Mouse (Mus musculus) heart, postnatal 4 days (tissue): ENCODE data around the gene Grin2c. TPM values are rescaled to one million over a fixed set of nuclear protein-coding genes. Genes with fewer than 3 reads are reported as not detected.

Experiments
- DNase-seq: peaks from one replicate; pipeline ENCODE4 v3.0.0; 2021
- total RNA-seq, 2 experiments: library from RNA; stranded (reverse); gene quantifications; 2 replicates each; pipeline ENCODE4 v1.2.3; 2021

Grin2c gene
- total RNA-seq, 2 experiments from 2014 or later: 0.12 to 0.18 TPM

DNA sequence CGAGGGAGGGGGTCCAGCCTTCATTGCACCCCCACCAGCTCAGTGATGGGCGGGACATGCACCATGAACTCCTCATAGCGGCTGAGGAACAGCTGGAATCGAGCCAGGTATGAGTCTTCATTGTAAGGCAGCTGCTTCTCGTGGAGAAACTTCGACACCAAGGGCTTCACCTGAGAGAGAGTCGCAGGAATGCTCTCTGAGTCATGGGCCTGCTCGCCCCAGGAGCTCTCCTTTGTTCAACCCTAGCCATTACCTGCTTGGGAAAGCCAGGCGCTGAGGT lies 16.4 kb upstream of the Grin2c start:
- DNase-seq: no peak

GRCm38 (mm10) chr11:115282723-115283485 lies 15.9 kb upstream of the Grin2c start:
- DNase-seq: no peak

DNA sequence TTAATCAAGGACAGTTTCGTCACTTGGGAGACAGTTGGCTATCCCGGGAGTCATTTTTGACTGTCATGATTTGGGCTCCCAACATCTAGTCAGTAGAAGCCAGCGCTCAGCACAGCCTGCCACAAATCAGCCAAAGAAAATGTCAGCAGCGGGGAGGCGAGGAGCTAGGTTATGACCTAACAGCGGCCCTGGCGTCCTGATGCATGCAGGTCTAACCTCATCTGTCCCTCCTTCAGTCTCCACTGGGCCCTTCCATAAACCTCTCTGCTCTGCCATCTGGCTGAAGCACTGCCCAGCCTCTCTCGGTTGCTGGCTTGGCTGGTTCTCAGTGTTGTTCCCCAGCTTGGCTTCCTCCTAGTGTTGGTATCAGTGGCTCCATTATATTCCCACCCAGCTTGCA lies 15.3 kb upstream of the Grin2c start:
- no peak for DNase-seq

GRCm38 (mm10) chr11:115279726-115280125 lies 12.7 kb upstream of the Grin2c start:
- DNase-seq: no peak

- DNase-seq: no peak
Observed at GRCm38 (mm10) chr11:115278176-115278575, 11.1 kb upstream of the Grin2c start.

GRCm38 (mm10) chr11:115277604-115277975 lies 10.5 kb upstream of the Grin2c start:
- DNase-seq: no peak

- DNase-seq: peak; percentile 99
Observed at GRCm38 (mm10) chr11:115276780-115277603, 9.9 kb upstream of the Grin2c start, which contains the start of gene Fdxr. Gene Fdxr (minus strand): TSS chr11:115277050.

DNA sequence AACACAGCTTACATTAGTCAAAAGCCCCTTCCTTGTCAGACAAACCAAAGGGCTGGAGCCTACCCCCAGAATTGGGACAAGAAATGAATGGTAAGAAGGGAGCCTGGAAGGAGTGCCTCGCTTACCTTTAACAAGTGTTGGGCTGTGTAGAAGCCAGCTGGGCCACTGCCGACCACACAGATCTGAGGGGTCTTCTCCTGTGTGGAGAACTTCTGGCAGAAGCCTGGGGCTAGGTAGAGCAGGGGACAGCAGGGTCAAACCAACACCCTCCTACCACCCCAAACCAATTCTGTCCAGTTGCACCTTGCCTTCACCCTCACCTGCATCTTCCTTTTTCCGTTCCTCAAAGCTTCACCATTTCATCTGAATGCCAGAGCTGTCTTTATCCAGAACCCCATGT lies 8.9 kb upstream of the Grin2c start:
- DNase-seq: no peak

DNA sequence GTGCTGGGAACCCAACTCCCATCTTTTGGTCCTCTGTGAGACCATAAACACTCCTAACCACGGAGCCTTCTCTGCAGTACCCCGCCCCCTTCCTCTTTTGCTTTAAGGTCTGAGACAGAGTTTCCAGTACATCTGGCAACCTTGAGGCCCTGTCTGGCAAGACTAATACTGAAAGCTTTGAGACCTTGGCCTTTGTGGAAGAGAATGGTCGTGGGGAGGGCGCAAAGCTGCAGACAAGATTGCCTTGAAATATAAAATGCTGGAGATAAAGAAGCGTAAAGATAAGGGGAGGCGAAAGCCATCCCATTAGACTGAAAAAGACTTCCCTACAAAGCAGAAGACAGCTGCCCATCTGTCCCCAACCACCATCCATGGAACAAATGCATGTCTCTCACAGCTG lies 8.5 kb upstream of the Grin2c start:
- no peak for DNase-seq

GRCm38 (mm10) chr11:115274771-115275170 lies 7.7 kb upstream of the Grin2c start:
- DNase-seq: no peak

DNA sequence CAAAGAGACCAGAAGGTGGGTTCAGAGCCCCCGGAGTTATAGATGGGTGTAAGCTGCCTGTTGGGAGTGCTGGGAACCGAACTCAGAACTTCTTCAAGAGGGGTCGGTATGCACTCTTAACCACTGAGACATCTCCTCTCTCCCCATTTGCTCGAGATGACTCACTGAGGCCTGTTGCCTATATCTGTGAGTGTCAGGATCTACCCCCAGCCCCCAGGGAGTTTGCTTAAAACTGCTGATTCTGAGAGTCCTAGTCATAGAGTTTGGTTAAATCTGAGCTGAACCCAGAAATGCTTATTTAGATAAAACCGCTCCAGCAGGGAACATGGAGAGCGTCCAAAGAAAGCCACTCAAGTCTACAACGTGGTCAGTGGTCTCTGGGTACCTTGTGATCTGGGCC lies 7.1 kb upstream of the Grin2c start:
- DNase-seq: no peak

DNA sequence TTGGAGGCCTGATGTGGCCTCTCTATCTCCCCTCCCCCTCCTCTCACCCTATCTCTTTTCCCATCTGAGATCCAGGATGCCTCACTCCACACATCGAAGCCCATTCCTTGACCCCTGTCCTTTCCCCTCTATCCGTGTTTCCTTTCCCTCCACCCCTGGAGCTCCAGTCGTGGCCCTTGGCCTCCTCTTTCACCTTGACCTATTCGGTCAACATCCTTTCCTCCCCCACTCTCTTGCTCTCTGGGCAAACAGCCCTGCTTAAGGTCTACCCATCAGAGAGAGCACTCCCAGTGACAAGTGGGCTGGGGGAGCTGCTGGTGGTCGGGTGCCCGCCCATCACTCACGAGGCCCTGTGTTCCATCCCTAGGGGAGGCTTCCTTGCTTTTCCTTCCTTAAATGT lies 6.7 kb upstream of the Grin2c start:
- no peak for DNase-seq

- DNase-seq: no peak
Observed at GRCm38 (mm10) chr11:115272894-115273498, 6.0 kb upstream of the Grin2c start.

DNA sequence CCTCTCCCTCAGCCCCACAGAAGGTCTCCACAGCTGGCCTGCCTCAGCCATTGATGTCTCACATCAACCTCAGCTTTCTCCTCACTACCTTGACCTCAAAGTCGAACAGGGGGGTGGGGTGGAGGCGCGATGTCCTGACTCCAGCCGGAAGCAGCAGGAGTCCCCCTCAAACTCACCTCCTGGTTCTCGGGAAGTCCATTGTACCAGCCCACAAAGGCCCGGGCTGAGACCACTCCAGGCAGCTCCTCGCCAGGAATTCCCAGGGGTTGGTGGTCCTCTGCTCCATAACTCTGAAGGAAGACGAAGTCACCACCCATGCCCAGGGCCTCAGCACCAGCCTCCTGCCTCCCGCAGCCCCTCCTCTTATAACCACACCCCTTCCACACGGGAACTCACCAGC lies 4.4 kb upstream of the Grin2c start:
- DNase-seq: no peak

DNA sequence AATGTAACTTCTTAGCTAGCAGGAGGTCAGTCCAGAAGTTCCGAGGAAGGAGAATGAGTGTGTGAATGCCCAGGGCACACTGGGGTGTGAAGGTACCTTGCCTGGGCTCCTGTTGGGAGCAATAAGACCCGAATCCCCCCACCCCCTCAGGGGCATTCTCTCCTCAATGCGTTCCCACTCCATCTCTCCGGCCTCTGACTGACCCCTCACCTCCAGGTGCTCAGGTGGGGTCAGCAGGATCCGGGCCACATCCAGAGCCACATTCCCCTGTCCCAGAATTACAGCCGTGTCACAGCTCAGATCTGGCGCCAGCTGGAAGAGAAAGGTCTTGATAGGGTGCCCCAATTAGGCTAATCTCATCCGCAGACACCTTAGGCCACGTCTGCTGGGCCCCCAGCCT lies 4.0 kb upstream of the Grin2c start:
- DNase-seq: no peak

DNA sequence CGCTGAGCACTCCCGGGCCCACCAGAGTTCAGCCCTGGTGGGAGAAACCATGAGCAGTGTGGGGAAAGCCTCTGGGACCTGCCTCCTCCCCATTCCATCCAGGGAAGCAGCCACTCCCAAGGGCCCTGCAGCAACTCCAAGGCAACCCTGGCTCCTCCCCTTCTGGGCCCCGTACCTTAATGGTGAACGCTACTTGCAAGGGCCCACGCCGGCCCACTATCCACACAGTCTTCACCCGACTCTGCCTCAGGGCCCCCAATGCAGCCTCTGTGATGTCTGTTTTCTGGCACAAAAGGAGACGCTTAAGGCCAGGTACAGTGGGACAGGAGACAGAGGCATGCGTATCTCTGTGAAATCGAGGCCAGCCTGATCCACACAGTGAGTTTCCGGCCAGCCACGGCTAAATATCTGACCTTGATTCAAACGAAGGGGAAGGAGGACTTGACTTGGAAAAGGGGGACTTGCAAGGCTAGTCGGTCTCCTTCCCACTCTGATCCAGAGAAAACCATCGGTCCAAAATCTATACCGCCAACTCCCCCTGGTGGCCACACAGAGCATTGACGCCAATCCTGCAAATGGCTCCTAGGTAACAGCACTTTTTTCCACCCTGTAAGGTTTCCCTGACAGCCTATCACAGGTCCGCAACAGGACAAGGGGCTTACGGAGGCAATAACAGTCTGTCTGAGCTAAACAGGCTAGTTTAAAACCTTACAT lies 3.3 kb upstream of the Grin2c start:
- peak; percentile 89 for DNase-seq

- DNase-seq: no peak
Observed at GRCm38 (mm10) chr11:115269330-115270066, 2.5 kb upstream of the Grin2c start.

GRCm38 (mm10) chr11:115267958-115268357 lies 915 bp upstream of the Grin2c start:
- no peak for DNase-seq

DNA sequence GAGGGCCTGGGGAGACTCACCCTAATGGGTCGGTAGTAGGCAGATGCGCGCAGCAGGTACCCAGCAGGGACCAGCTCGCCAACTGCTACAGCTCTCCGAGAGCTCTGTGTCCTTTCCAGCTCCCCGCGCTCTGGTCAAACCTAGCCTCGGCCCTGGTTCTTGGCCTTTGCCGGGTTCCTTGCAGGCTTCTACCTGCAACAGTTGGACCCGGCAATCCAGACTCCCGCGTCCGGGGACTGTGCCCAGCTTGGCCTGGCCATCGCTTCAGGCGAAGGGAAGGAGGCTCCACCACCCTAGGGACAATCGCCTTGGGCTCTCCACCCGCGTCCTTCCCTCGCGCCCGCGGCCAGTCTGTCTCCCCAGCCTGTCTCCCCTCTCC lies 654 bp downstream of the Grin2c start:
- no peak for DNase-seq

DNA sequence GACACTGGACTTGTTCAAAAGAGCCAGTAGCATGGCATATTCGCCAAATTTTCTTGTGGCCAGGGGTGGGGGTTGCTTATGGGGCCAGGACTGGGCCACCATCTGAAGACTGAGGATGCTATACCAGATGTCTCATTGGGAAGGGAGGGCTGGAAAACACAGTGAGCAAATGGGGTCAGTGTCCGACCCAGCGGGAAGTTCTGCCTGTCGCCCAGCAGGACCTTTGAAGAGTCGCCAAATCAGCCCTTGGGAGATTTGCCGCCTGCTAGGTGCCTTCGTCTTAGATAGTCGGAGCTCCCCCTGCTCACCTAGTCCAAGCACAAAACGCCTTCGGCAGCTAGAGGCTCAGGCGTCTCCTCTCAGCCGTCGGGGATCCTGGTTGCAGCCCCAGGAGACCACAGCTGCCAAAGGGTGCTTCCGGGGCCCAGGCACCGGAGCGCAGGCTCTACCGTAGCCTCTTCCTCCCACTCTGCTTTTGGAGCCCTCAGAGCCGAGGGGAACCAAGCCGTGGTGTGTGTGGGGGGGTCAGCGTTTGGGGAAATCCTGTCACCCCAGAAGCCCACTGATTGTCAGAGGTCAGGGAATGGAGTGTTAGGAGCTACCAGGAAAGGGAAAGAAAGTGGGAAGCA lies 1.2 kb downstream of the Grin2c start:
- no peak for DNase-seq

GRCm38 (mm10) chr11:115264862-115265668 lies 2.0 kb downstream of the Grin2c start:
- peak; percentile 44 for DNase-seq
